Mouse (Mus musculus): ENCODE data around the gene Gfm1. TPM values are rescaled to one million over a fixed set of nuclear protein-coding genes. Genes with fewer than 3 reads are reported as not detected.

The Gfm1 gene
- polyA plus RNA-seq (2015; fragmentation: Nextera tagmentation; extraction: Ambion mirVana), result 94.2 and 99.6 TPM in 2 replicates

DNA sequence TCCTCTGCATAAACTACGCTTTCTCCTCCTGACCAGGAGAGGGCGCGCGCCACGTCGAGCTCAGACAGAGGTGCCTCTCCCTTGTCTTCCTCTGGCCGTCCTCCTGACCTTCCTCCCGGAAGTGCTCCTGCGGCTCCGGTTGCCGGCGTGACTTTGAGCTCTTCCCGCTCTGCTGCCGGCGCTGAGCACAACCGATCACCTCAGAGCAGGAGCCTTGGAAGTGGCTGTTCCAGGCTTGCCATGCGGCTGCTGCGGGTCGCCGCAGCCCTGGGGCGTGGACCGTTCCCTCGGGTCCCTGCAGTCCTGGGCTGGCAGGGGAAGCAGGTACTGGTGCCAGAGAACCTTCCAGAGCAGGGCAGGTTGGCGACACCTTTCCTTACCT, at the start of gene Gfm1:
Gene Gfm1 (plus strand): TSS at position 98 of the 382 bp plus-strand sequence.
- WGBS, result under 1% methylated on average over 24 of the region's 24 CpGs
- Histone ChIP-seq H3K9ac (peak within 1 kb of the TSS; percentile 92), H3K36me3 (peaks cover 23% of the 10 kb centered on the region; the same call in 1 of the 2 replicates), H3K9me3 (replicated peaks) (0 out of 2 replicates have a peak, but pooled peaks cover 7% of the 10 kb centered on the region), H3K27me3 (no peaks in the 10 kb centered on the region), H3K4me2 (peak within 1 kb of the TSS; percentile 73), H3K4me1 (replicated peaks) (peaks cover 7% of the 10 kb centered on the region), H3K4me3 (peak within 1 kb of the TSS; percentile 99), H3K27ac (peak within 1 kb of the TSS; percentile 57)
- ATAC-seq (replicated peaks; ENCODE audit: insufficient number of reproducible peaks, insufficient read depth, low FRiP score, low read depth), result peak; percentile 85

DNA sequence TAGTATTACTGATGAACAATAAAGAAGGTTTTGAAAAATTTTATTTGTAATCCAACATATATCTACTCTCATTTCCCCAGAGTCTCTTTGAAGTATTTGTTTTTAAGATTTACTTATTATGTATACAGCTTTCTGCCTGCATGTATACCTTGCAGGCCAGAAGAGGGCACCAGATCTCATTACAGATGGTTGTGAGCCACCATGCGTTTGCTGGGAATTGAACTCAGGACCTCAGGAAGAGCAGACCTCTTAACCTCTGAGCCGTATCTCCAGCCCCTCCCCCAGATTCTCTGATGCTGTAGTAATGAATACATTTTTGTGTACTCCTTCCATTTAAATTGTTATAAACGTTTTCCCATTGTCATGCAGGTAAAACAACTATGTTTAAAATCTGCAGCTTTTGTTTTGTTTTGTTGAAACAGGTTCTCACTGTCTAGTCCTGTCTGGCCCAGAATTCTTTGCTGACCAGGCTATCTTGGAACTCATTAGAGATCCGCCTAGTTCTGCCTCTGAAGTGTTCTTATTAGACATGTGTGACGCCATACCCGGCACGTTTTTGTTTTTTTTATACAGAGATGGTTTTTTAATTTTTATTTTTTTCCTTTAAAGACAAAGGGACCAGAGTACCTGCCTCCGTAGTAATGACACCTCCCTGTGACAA, 428 bp upstream of the Gfm1 start:
- Histone ChIP-seq H3K4me3 (peak overlapping the region; percentile 99), H3K4me2 (peak overlapping the region; percentile 73), H3K9ac (peak overlapping the region; percentile 92; the same call in 1 of the 2 replicates), H3K9me3 (replicated peaks) (0 out of 2 replicates have a peak, but pooled peaks cover 7% of the 10 kb centered on the region), H3K36me3 (peaks cover 23% of the 10 kb centered on the region; the same call in 1 of the 2 replicates), H3K27me3 (no peaks in the 10 kb centered on the region), H3K4me1 (replicated peaks) (peaks cover 7% of the 10 kb centered on the region), H3K27ac (no peak overlapping the region)
- WGBS, result 34% methylated on average over 8 of the region's 8 CpGs
- ATAC-seq (replicated peaks; ENCODE audit: insufficient number of reproducible peaks, insufficient read depth, low FRiP score, low read depth), result no peak

GRCm38 (mm10) chr3:67434011-67434410, 4.1 kb downstream of the Gfm1 start:
- H3K9me3 ChIP-seq (replicated peaks), result no peaks in the 10 kb centered on the region
- 93% methylated on average over 6 of the region's 6 CpGs for WGBS
- H3K36me3 ChIP-seq, result peaks cover 58% of the 10 kb centered on the region
- no peaks in the 10 kb centered on the region for H3K27me3 ChIP-seq
- peaks cover 7% of the 10 kb centered on the region for H3K4me1 ChIP-seq (replicated peaks)
- no peak overlapping the region for H3K4me2 ChIP-seq
- no peak overlapping the region for H3K9ac ChIP-seq
- no peak for ATAC-seq (replicated peaks; ENCODE audit: insufficient number of reproducible peaks, insufficient read depth, low FRiP score, low read depth)
- no peak overlapping the region for H3K4me3 ChIP-seq
- no peak overlapping the region for H3K27ac ChIP-seq

DNA sequence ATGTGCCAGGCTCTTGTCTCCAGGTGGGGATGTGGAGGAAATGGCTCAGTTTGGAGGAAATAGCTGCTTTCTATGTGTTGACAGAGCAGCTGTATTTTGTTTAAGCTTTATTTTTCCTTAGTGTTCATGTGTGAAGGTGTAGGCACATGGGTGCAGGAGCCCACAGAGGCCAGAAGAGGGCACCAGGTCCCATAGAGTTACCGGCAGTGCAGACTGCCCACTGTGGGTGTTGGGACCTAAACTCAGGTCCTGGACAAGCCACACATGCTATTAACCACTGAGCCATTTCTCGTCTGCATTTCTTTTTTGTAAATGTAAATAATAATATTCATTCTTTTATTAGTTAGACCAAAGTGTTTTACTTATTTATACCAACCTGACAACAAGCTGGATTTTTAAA, 17.2 kb downstream of the Gfm1 start:
- Histone ChIP-seq H3K27ac (no peak overlapping the region), H3K4me1 (replicated peaks) (no peaks in the 10 kb centered on the region), H3K4me2 (no peak overlapping the region), H3K9ac (no peak overlapping the region), H3K27me3 (no peaks in the 10 kb centered on the region), H3K4me3 (no peak overlapping the region), H3K9me3 (replicated peaks) (no peaks in the 10 kb centered on the region), H3K36me3 (peaks cover 69% of the 10 kb centered on the region)
- no peak for ATAC-seq (replicated peaks; ENCODE audit: insufficient number of reproducible peaks, insufficient read depth, low FRiP score, low read depth)
- 94% methylated on average over 2 of the region's 2 CpGs for WGBS

- Histone ChIP-seq H3K27me3 (no peaks in the 10 kb centered on the region), H3K27ac (no peak overlapping the region), H3K9me3 (replicated peaks) (no peaks in the 10 kb centered on the region), H3K4me1 (replicated peaks) (no peaks in the 10 kb centered on the region), H3K4me2 (no peak overlapping the region), H3K4me3 (no peak overlapping the region), H3K36me3 (peaks cover 77% of the 10 kb centered on the region), H3K9ac (no peak overlapping the region)
- ATAC-seq (replicated peaks; ENCODE audit: insufficient number of reproducible peaks, insufficient read depth, low FRiP score, low read depth), result no peak
- 90% methylated on average over 21 of the region's 21 CpGs for WGBS
Measured at GRCm38 (mm10) chr3:67449660-67450059, 19.8 kb downstream of the Gfm1 start.

DNA sequence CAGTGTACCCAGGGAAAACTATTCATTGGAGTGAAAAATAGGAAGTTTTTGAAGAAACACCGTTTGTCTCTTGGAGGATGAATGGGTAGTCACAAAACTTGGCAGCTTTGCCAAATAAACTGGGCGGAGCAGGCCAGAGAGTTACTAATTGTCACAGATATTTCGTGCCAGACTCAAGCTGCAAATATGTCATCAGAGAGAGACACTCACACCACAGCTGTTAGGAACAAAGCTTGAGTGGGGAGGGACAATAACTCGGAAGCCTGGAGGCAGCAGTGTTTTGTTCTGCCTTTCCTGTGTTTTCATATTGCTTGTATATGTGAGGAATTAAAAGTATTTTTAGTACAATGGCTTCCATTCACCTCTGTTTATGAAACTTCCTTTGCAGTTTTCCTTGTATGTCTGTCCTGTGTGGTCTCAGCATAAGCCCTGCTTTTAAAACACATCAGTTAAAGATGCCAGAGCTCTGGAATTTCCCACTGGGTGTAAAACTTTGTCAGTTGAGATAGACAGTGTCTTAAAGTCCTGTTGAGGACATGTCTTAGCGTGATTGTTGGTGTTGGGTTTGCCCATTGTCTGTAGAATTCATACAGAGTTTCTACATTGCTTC, 20.8 kb downstream of the Gfm1 start:
- Histone ChIP-seq H3K4me2 (no peak overlapping the region), H3K27ac (0 out of 2 replicates have a peak overlapping the region, but pooled peaks have one; percentile 10), H3K27me3 (no peaks in the 10 kb centered on the region), H3K4me1 (replicated peaks) (no peaks in the 10 kb centered on the region), H3K4me3 (no peak overlapping the region), H3K9ac (no peak overlapping the region), H3K36me3 (peaks cover 81% of the 10 kb centered on the region), H3K9me3 (replicated peaks) (no peaks in the 10 kb centered on the region)
- 0 out of 2 replicates have a peak, but pooled peaks have one; percentile 18 for ATAC-seq (replicated peaks; ENCODE audit: insufficient number of reproducible peaks, insufficient read depth, low FRiP score, low read depth)
- WGBS, result 73% methylated on average over 5 of the region's 5 CpGs

- H3K4me3 ChIP-seq, result no peak overlapping the region
- no peaks in the 10 kb centered on the region for H3K27me3 ChIP-seq
- peaks cover 20% of the 10 kb centered on the region for H3K4me1 ChIP-seq (replicated peaks)
- ATAC-seq (replicated peaks; ENCODE audit: insufficient number of reproducible peaks, insufficient read depth, low FRiP score, low read depth), result no peak
- 91% methylated on average over 3 of the region's 3 CpGs for WGBS
- peaks cover 52% of the 10 kb centered on the region for H3K36me3 ChIP-seq
- H3K27ac ChIP-seq, result no peak overlapping the region
- H3K9ac ChIP-seq, result no peak overlapping the region
- H3K4me2 ChIP-seq, result no peak overlapping the region
- no peaks in the 10 kb centered on the region for H3K9me3 ChIP-seq (replicated peaks)
Measured at GRCm38 (mm10) chr3:67459881-67460280, 30.0 kb downstream of the Gfm1 start.

- WGBS, result 91% methylated on average over 7 of the region's 7 CpGs
- Histone ChIP-seq H3K4me2 (peak overlapping the region; percentile 94), H3K36me3 (peaks cover 31% of the 10 kb centered on the region), H3K27me3 (no peaks in the 10 kb centered on the region), H3K27ac (no peak overlapping the region), H3K9ac (no peak overlapping the region), H3K4me3 (peak overlapping the region; percentile 71; the same call in 1 of the 2 replicates), H3K9me3 (replicated peaks) (no peaks in the 10 kb centered on the region), H3K4me1 (replicated peaks) (peaks cover 20% of the 10 kb centered on the region)
- ATAC-seq (replicated peaks; ENCODE audit: insufficient number of reproducible peaks, insufficient read depth, low FRiP score, low read depth), result no peak
Measured at GRCm38 (mm10) chr3:67462015-67462414, 32.1 kb downstream of the Gfm1 start.

- peak overlapping the region; percentile 71 for H3K4me3 ChIP-seq
- ATAC-seq (replicated peaks; ENCODE audit: insufficient number of reproducible peaks, insufficient read depth, low FRiP score, low read depth), result peak; percentile 33; the same call in 1 of the 2 replicates
- peaks cover 20% of the 10 kb centered on the region for H3K4me1 ChIP-seq (replicated peaks)
- H3K9me3 ChIP-seq (replicated peaks), result no peaks in the 10 kb centered on the region
- H3K36me3 ChIP-seq, result peaks cover 26% of the 10 kb centered on the region
- H3K4me2 ChIP-seq, result peak overlapping the region; percentile 94
- peak overlapping the region; percentile 41 for H3K9ac ChIP-seq
- 23% methylated on average over 10 of the region's 10 CpGs for WGBS
- H3K27me3 ChIP-seq, result no peaks in the 10 kb centered on the region
- peak overlapping the region; percentile 76; the same call in 1 of the 2 replicates for H3K27ac ChIP-seq
Measured at GRCm38 (mm10) chr3:67462578-67462977, 32.7 kb downstream of the Gfm1 start.

- H3K27ac ChIP-seq, result peak overlapping the region; percentile 76
- no peaks in the 10 kb centered on the region for H3K27me3 ChIP-seq
- H3K4me1 ChIP-seq (replicated peaks), result peaks cover 20% of the 10 kb centered on the region
- WGBS, result 1% methylated on average over 12 of the region's 12 CpGs
- no peak for ATAC-seq (replicated peaks; ENCODE audit: insufficient number of reproducible peaks, insufficient read depth, low FRiP score, low read depth)
- H3K9ac ChIP-seq, result peak overlapping the region; percentile 63
- peaks cover 27% of the 10 kb centered on the region for H3K36me3 ChIP-seq
- H3K4me2 ChIP-seq, result peak overlapping the region; percentile 94
- H3K9me3 ChIP-seq (replicated peaks), result no peaks in the 10 kb centered on the region
- H3K4me3 ChIP-seq, result peak overlapping the region; percentile 71
Measured at GRCm38 (mm10) chr3:67463001-67463400, 33.1 kb downstream of the Gfm1 start.

- under 1% methylated on average over 41 of the region's 43 CpGs for WGBS
Measured at GRCm38 (mm10) chr3:67463450-67464372, 33.8 kb downstream of the Gfm1 start, which contains the start of gene Lxn. Gene Lxn (minus strand): TSS chr3:67463926.

More at GRCm38 (mm10) chr3:67463450-67464372, 33.8 kb downstream of the Gfm1 start, which contains the start of gene Lxn:
- Histone ChIP-seq H3K9ac (peak within 1 kb of the TSS; percentile 63), H3K4me3 (peak within 1 kb of the TSS; percentile 71), H3K4me2 (peak within 1 kb of the TSS; percentile 94), H3K4me1 (replicated peaks) (peaks cover 20% of the 10 kb centered on the region), H3K27ac (peak within 1 kb of the TSS; percentile 76), H3K27me3 (no peaks in the 10 kb centered on the region), H3K9me3 (replicated peaks) (no peaks in the 10 kb centered on the region), H3K36me3 (peaks cover 29% of the 10 kb centered on the region; the same call in 1 of the 2 replicates)
- peak; percentile 87 for ATAC-seq (replicated peaks; ENCODE audit: insufficient number of reproducible peaks, insufficient read depth, low FRiP score, low read depth)

Measured in heart, embryonic 15.5 days (tissue).